Mouse (Mus musculus): ENCODE results near the gene Sbk1. TPM values are rescaled to one million over a fixed set of nuclear protein-coding genes. Genes with fewer than 3 reads are reported as not detected.
A peak's percentile ranks its signal among the peaks of the same experiment; 100 is the strongest.
"Not testable (repeated sequence)": the region's sequence is repeated elsewhere in the genome, so short reads cannot be mapped to it uniquely, and the experiment has no call there.

Gene Sbk1
- polyA plus RNA-seq, 1 experiment from 2014 or later, result 122 TPM

GRCm38 (mm10) chr7:126273351-126274042 lies 1.1 kb downstream of the Sbk1 start:
- H3K27me3 ChIP-seq (ENCODE audit: low read depth, poor library complexity, severe bottlenecking), result 0 out of 2 replicates have a peak, but pooled peaks cover 10% of the 10 kb centered on the region
- no peaks in the 10 kb centered on the region for H3K9me3 ChIP-seq (replicated peaks)
- peak; percentile 50 for DNase-seq (ENCODE audit: low spot score)
- peak overlapping the region; percentile 96 for H3K4me3 ChIP-seq
- peak overlapping the region; percentile 98 for H3K27ac ChIP-seq
- peaks cover 62% of the 10 kb centered on the region for H3K4me1 ChIP-seq
- 12% methylated on average over 11 of the region's 11 CpGs for WGBS
- H3K36me3 ChIP-seq, result peaks cover 46% of the 10 kb centered on the region

DNA sequence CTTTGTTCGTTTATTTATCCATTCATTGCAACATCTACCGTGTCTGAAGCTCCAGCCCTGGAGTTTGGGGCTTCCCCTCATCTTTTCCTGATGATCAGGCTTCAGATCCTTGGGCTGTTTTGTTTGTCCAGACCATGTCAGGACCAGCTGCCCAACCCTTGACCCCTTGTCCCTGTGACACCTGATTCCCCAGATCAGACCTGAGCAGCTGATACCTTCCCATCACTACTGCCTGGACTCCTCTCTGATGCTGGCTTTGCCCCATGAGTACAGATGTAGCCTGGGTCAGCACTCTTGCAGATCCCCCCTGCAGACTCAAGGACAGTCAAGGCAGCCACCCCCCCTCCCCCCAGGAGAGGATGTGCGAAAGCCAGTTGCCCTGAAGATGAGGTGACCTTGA lies 1.7 kb downstream of the Sbk1 start:
- H3K27ac ChIP-seq, result peak overlapping the region; percentile 98
- peaks cover 52% of the 10 kb centered on the region for H3K36me3 ChIP-seq
- H3K4me1 ChIP-seq, result peaks cover 62% of the 10 kb centered on the region
- H3K9me3 ChIP-seq (replicated peaks), result no peaks in the 10 kb centered on the region
- 0 out of 2 replicates have a peak, but pooled peaks cover 10% of the 10 kb centered on the region for H3K27me3 ChIP-seq (ENCODE audit: low read depth, poor library complexity, severe bottlenecking)
- 30% methylated on average over 3 of the region's 3 CpGs for WGBS
- peak overlapping the region; percentile 96 for H3K4me3 ChIP-seq
- no peak for DNase-seq (ENCODE audit: low spot score)

GRCm38 (mm10) chr7:126274626-126275025 lies 2.2 kb downstream of the Sbk1 start:
- 0 out of 2 replicates have a peak, but pooled peaks cover 8% of the 10 kb centered on the region for H3K27me3 ChIP-seq (ENCODE audit: low read depth, poor library complexity, severe bottlenecking)
- peak overlapping the region; percentile 96 for H3K4me3 ChIP-seq
- peak overlapping the region; percentile 98 for H3K27ac ChIP-seq
- WGBS, result 39% methylated on average over 4 of the region's 4 CpGs
- H3K9me3 ChIP-seq (replicated peaks), result no peaks in the 10 kb centered on the region
- H3K4me1 ChIP-seq, result peaks cover 62% of the 10 kb centered on the region
- H3K36me3 ChIP-seq, result peaks cover 57% of the 10 kb centered on the region
- DNase-seq (ENCODE audit: low spot score), result no peak

- DNase-seq (ENCODE audit: low spot score), result no peak
- H3K27me3 ChIP-seq (ENCODE audit: low read depth, poor library complexity, severe bottlenecking), result no peaks in the 10 kb centered on the region
- H3K4me1 ChIP-seq, result peaks cover 62% of the 10 kb centered on the region
- no peaks in the 10 kb centered on the region for H3K9me3 ChIP-seq (replicated peaks)
- 95% methylated on average over 5 of the region's 5 CpGs for WGBS
- peak overlapping the region; percentile 96 for H3K4me3 ChIP-seq
- H3K27ac ChIP-seq, result no peak overlapping the region
- H3K36me3 ChIP-seq, result peaks cover 68% of the 10 kb centered on the region
Observed at GRCm38 (mm10) chr7:126275711-126276110, 3.3 kb downstream of the Sbk1 start.

GRCm38 (mm10) chr7:126276297-126276696 lies 3.9 kb downstream of the Sbk1 start:
- WGBS, result 80% methylated on average over 6 of the region's 6 CpGs
- Histone ChIP-seq H3K36me3 (peaks cover 74% of the 10 kb centered on the region), H3K27ac (no peak overlapping the region), H3K4me3 (no peak overlapping the region), H3K9me3 (replicated peaks) (no peaks in the 10 kb centered on the region), H3K4me1 (peaks cover 56% of the 10 kb centered on the region), H3K27me3 (ENCODE audit: low read depth, poor library complexity, severe bottlenecking) (no peaks in the 10 kb centered on the region)
- DNase-seq (ENCODE audit: low spot score), result no peak

DNA sequence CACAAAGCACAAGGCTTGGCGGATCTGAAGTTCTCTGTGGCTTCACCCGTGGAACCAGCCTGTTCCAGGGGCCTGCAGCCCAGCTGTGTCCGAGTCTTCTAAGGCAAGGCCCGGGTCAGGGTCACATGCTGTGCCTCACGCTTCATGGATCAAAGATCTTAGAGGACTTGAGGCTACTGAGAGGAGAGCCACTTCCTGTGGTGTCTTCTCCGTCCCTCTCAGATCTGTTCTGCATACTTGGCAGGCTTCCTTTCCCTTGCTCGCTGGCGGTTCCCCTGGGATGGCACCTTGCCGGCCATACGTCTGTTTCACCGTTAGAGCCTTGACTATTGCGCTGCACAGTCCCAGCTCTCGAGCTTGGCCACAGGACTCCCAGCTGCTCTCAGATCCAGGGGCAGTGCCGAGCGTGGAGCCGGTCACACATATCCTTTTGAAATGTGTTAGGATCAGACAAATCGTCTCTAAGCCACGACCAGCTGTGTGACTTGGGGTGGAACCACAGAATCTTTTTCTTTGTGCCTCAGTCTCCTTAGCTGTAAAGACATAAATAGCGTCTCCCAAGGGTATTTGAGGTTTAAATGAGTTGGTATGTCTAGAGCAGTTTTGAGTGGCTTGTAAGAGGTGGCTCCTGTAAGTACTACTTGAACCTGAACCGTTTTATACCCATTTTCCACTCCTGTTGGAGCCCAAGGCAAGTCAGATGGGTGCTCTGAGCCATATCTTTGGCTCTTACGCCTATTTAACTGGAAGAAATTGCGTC lies 5.3 kb downstream of the Sbk1 start:
- WGBS, result 83% methylated on average over 22 of the region's 22 CpGs
- no peak overlapping the region for H3K27ac ChIP-seq
- H3K36me3 ChIP-seq, result peaks cover 88% of the 10 kb centered on the region
- H3K9me3 ChIP-seq (replicated peaks), result no peaks in the 10 kb centered on the region
- DNase-seq (ENCODE audit: low spot score), result no peak
- H3K4me1 ChIP-seq, result peaks cover 47% of the 10 kb centered on the region
- no peaks in the 10 kb centered on the region for H3K27me3 ChIP-seq (ENCODE audit: low read depth, poor library complexity, severe bottlenecking)
- H3K4me3 ChIP-seq, result no peak overlapping the region

DNA sequence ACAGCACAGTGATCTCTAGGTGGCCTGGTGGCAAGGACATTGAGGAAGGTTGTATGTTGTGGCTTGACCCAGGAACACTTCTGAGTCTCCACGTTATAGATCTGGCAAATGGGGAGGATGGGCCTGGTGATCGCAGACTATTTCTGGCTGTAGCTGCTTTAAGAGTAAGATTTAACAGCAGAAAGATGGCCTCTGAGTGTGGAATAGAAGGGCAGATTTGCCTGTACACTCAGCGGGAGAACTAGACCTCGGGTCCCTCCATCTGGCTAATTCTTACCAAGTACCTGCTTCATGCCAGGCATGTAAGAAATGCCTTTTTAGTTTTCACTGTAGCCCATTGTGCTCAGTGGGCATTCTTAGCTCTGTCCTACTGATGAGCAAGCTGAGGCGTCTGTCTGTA lies 6.4 kb downstream of the Sbk1 start:
- WGBS, result 91% methylated on average over 5 of the region's 5 CpGs
- no peak overlapping the region for H3K4me3 ChIP-seq
- H3K27ac ChIP-seq, result no peak overlapping the region
- no peaks in the 10 kb centered on the region for H3K9me3 ChIP-seq (replicated peaks)
- peaks cover 97% of the 10 kb centered on the region for H3K36me3 ChIP-seq
- no peak for DNase-seq (ENCODE audit: low spot score)
- no peaks in the 10 kb centered on the region for H3K27me3 ChIP-seq (ENCODE audit: low read depth, poor library complexity, severe bottlenecking)
- H3K4me1 ChIP-seq, result peaks cover 39% of the 10 kb centered on the region

GRCm38 (mm10) chr7:126279774-126280482 lies 7.5 kb downstream of the Sbk1 start:
- 85% methylated on average over 8 of the region's 8 CpGs for WGBS
- Histone ChIP-seq H3K27me3 (ENCODE audit: low read depth, poor library complexity, severe bottlenecking) (no peaks in the 10 kb centered on the region), H3K4me3 (no peak overlapping the region), H3K27ac (no peak overlapping the region), H3K36me3 (peaks cover 98% of the 10 kb centered on the region), H3K4me1 (peaks cover 28% of the 10 kb centered on the region), H3K9me3 (replicated peaks) (no peaks in the 10 kb centered on the region)
- no peak for DNase-seq (ENCODE audit: low spot score)

- peak; percentile 43 for DNase-seq (ENCODE audit: low spot score)
- WGBS, result 66% methylated on average over 6 of the region's 6 CpGs
Observed at GRCm38 (mm10) chr7:126280696-126281095, 8.3 kb downstream of the Sbk1 start.

GRCm38 (mm10) chr7:126281876-126282682 lies 9.7 kb downstream of the Sbk1 start:
- H3K27ac ChIP-seq, result no peak overlapping the region
- no peaks in the 10 kb centered on the region for H3K9me3 ChIP-seq (replicated peaks)
- H3K4me3 ChIP-seq, result no peak overlapping the region
- WGBS, result 87% methylated on average over 16 of the region's 16 CpGs
- peaks cover 7% of the 10 kb centered on the region; the same call in 1 of the 2 replicates for H3K4me1 ChIP-seq
- no peaks in the 10 kb centered on the region for H3K27me3 ChIP-seq (ENCODE audit: low read depth, poor library complexity, severe bottlenecking)
- H3K36me3 ChIP-seq, result peaks cover 98% of the 10 kb centered on the region
- no peak for DNase-seq (ENCODE audit: low spot score)

More at GRCm38 (mm10) chr7:126280696-126281095, 8.3 kb downstream of the Sbk1 start:
- Histone ChIP-seq H3K36me3 (peaks cover 98% of the 10 kb centered on the region), H3K4me3 (no peak overlapping the region), H3K27me3 (ENCODE audit: low read depth, poor library complexity, severe bottlenecking) (no peaks in the 10 kb centered on the region), H3K27ac (no peak overlapping the region), H3K4me1 (peaks cover 20% of the 10 kb centered on the region), H3K9me3 (replicated peaks) (no peaks in the 10 kb centered on the region)

- WGBS, result 88% methylated on average over 8 of the region's 8 CpGs
- H3K27me3 ChIP-seq (ENCODE audit: low read depth, poor library complexity, severe bottlenecking); H3K4me1 ChIP-seq; DNase-seq (ENCODE audit: low spot score); H3K4me3 ChIP-seq; H3K9me3 ChIP-seq (replicated peaks); H3K27ac ChIP-seq: not testable (repeated sequence)
- H3K36me3 ChIP-seq, result peaks cover 97% of the 10 kb centered on the region
Observed at GRCm38 (mm10) chr7:126282683-126282990, 10.2 kb downstream of the Sbk1 start.

DNA sequence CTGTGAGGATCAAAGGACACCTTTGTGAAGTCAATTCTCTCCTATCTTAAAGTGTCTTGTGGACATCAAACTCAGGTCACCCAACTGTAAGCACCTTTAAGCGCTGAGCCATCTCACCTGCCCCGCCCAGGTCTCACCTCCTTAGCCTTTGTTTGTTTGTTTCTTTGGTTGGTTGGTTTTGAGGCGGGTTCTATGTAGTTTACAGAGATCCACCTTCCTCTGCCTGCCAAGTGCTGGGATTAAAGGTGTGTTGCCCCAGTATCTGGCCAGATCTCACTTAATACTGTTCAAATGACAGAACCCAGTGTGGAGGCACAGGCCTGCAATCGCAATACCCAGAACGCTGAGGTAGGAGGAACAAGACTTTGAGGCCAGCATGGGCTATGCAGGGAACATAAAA lies 11.6 kb downstream of the Sbk1 start:
- H3K4me1 ChIP-seq, result peaks cover 5% of the 10 kb centered on the region; the same call in 1 of the 2 replicates
- no peaks in the 10 kb centered on the region for H3K9me3 ChIP-seq (replicated peaks)
- no peak overlapping the region for H3K4me3 ChIP-seq
- no peak overlapping the region for H3K27ac ChIP-seq
- no peak for DNase-seq (ENCODE audit: low spot score)
- H3K27me3 ChIP-seq (ENCODE audit: low read depth, poor library complexity, severe bottlenecking), result no peaks in the 10 kb centered on the region
- peaks cover 97% of the 10 kb centered on the region for H3K36me3 ChIP-seq
- WGBS, result 92% methylated on average over 5 of the region's 5 CpGs

All from limb, embryonic 10.5 days (tissue).